Mouse (Mus musculus): ENCODE measurements at regions not wholly inside any gene's neighbourhood (a gene's known extent, or its start where the extent isn't known, plus 50 kb on each side); places are given as distances from the start of the nearest gene placed in this dataset.

DNA sequence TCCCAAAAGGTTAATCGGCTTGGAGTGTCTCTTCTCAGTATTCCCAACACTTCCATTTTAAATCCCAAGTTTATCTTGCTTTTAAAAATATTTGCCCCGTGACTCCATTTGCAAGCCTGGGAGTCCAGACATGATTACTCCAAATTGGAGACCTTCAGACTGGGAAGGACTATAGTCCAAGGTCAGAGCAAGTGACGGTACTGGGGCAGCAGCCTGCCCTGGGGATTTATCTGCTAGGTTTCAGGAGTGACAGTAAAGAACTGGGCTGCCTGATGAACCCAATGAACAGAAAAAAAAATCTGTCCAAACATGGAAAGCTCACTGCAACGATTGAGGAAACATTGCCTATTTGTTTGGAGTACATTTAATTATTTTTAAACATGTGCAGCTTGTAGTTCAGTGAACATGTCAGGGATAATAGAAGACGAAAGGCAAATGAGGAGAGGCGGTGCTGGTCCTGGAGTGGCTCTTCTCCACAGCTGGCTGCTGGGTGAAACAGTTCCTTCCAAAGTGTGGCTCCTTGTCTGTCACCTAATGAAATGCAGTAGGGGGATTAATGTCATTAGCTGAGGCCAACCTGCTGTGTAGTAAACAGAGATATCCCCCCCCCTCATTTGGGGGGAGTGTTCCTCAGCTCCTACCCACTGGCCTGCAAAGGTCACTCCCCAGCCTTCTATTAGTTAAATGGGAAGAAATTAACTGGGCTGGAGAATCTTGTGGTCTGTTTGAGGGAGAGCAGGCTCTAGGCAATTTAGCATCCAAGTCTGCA, 514.5 kb upstream of the Mpdz start:
- TF ChIP-seq CTCF (IDR thresholded peaks at IDR 0.05), result no peak
- TF ChIP-seq EP300 (IDR thresholded peaks at IDR 0.05), result no peak

Measured in lung, postnatal 0 days (tissue).